Mouse (Mus musculus) thymus, postnatal 0 days (tissue): ENCODE measurements around the gene Anapc7. TPM values are rescaled to one million over a fixed set of nuclear protein-coding genes. Genes with fewer than 3 reads are reported as not detected.

ENCODE experiments used
- DNase-seq: peaks from one replicate; pipeline ENCODE4 v3.0.0-alpha.2; 2015; ENCODE audit warnings: low spot score
- polyA plus RNA-seq: library from polyadenylated mRNA; unstranded; fragments of >200 nt; fragmentation: Nextera tagmentation; extraction: Ambion mirVana; gene quantifications from 2 replicates; pipeline ENCODE4 v1.2.1, GENCODE M21; 2015

Anapc7 gene
- polyA plus RNA-seq, 1 experiment from 2014 or later, result 39.7 TPM

DNA sequence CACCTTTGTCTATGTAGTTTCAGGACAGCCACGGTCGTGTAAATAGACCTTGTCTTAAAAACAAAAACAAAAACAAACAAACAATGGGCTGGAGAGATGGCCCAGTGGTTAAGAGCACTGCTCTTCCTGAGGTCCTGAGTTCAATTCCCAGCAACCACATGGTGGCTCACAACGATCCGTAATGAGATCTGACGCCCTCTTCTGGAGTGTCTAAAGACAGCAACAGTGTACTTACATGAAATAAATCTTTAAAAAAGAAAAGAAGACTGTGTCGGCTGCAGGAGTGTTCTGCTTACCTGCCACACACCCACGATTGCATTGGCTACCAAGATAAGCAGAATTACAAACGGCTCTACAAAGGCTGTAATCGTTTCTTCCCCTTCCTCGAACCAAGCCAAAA, 69.9 kb downstream of the Anapc7 start:
- no peak for DNase-seq

DNA sequence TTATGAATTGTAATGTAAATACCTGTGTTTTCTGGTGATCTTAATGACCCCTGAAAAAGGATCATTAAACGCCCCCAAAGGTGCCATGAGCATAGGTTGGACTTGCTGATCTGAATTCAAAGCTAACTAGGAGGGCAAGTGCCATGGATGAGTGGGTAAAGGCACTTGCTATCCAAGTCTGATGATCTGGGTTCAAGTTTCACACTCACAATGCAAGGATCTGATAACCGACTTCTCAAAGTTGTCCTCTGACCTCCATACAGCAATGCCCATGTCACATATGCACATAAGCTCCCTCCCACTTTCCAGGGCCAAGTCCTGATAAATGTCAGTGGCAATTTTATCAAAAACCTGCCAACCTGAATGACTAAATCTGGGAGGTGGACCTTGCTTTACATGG, 71.5 kb downstream of the Anapc7 start:
- no peak for DNase-seq

DNA sequence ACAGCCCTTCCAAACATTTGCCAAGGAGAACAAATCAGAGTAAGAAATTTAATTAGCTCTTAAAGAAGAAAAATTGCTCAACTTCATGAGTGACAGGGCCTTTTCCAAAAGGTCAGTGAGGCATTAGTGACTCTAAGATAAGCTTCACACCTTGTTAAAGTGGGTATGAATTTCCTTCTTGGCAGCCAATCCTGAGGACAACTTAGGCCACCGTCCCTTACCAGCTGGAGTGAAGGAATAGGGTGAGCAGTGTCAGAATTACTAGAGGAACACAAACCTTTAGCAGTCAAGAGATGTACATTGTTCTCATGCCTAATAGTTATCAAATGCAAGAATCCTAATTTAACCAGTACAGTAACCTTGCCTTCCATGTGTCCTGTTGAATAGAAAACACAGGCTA, 73.0 kb downstream of the Anapc7 start:
- DNase-seq, result no peak

Other genes starting within 250 kb of the Anapc7 start
- gene Hvcn1, start 214.9 kb upstream of the Anapc7 start, polyA plus RNA-seq, result 22.3 and 24.6 TPM in 2 replicates
- gene Tctn1, start 157.2 kb upstream of the Anapc7 start, polyA plus RNA-seq, result 1.8 and 3.3 TPM in 2 replicates
- gene Pptc7, start 137.3 kb upstream of the Anapc7 start, polyA plus RNA-seq, result 23.8 and 34.3 TPM in 2 replicates
- gene Rad9b, start 67.5 kb upstream of the Anapc7 start, polyA plus RNA-seq, result 11.5 and 12.3 TPM in 2 replicates
- gene Vps29, start 67.3 kb upstream of the Anapc7 start, polyA plus RNA-seq, result 198 and 215 TPM in 2 replicates
- gene Gpn3, start 49.8 kb upstream of the Anapc7 start, polyA plus RNA-seq, result 91.2 and 93.3 TPM in 2 replicates
- 91.0 and 92.1 TPM in 2 replicates for gene Fam216a, start 49.3 kb upstream of the Anapc7 start, polyA plus RNA-seq
- gene Arpc3, start 29.8 kb upstream of the Anapc7 start, polyA plus RNA-seq, result 238 TPM in 2 replicates
- gene Atp2a2, start 80.5 kb downstream of the Anapc7 start, polyA plus RNA-seq, result 20.2 and 22.6 TPM in 2 replicates
- gene Ift81, start 192.8 kb downstream of the Anapc7 start, polyA plus RNA-seq, result 10.9 and 12.5 TPM in 2 replicates
- gene P2rx7, start 222.2 kb downstream of the Anapc7 start, polyA plus RNA-seq, result 8.2 and 8.8 TPM in 2 replicates